Mouse (Mus musculus) kidney, adult 9 months (tissue): ENCODE data around the gene Gpat3.

Source experiments
- DNase-seq: peaks from one replicate; pipeline ENCODE4 v3.0.0; 2022

Gene Gpat3

GRCm38 (mm10) chr5:100917252-100917774 lies 71.8 kb downstream of the Gpat3 start:
- peak; percentile 60 for DNase-seq

GRCm38 (mm10) chr5:100919069-100919468 lies 73.6 kb downstream of the Gpat3 start:
- DNase-seq, result peak; percentile 69

GRCm38 (mm10) chr5:100929698-100930097 lies 84.2 kb downstream of the Gpat3 start:
- DNase-seq, result no peak

- peak; percentile 74 for DNase-seq
Measured at GRCm38 (mm10) chr5:100943716-100944115, 98.2 kb downstream of the Gpat3 start.

- DNase-seq, result peak; percentile 65
Measured at GRCm38 (mm10) chr5:100945336-100945735, 99.8 kb downstream of the Gpat3 start.
